Mouse (Mus musculus) c-Kit-positive CD71-positive TER-119-positive erythroid progenitor cells, embryonic 14.5 days (primary cell): ENCODE measurements around the gene Plekhg3.

Experiments
- DNase-seq: peaks from one replicate; pipeline ENCODE4 v3.0.0-alpha.2; 2013; ENCODE audit warnings: low spot score

Plekhg3 gene

DNA sequence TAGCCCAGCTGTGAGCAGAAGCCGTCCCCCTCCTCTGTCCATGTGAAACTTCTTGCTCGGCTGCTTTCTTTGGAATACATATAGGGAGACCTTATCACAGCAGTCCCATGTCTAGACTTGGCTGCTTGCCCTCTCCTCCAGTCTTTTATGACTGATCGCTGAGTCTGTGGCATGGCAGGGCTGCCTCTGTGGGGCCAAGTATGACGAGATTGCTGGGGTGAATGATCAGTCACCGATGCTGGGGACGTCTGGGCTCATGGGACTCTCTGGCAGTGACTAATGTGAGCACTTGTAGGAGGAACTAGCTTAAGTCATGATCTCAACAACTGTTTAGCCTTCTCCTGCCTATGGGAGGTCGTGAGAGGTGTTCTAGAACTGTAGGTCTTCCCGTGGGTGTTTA lies 21.6 kb downstream of the Plekhg3 start:
- DNase-seq = no peak

DNA sequence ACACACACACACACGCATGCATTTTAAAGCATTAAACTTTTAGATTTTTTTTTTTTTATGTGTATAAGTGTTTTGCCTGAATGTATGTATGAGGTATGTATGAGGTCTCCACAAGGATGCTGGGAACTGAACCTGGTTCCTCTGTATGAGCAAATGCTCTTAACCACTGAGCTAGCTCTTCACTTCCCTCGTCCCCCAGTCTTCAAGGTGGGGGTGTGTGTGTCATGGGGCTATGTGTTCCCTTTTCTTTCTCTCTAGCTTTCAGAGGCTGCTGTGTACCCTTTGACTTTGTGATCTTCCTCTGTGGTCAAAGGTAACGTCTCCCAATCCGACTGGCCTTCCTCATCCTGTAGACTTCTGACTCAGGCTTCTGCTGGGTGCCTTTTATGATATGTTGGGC lies 22.3 kb downstream of the Plekhg3 start:
- DNase-seq = no peak

DNA sequence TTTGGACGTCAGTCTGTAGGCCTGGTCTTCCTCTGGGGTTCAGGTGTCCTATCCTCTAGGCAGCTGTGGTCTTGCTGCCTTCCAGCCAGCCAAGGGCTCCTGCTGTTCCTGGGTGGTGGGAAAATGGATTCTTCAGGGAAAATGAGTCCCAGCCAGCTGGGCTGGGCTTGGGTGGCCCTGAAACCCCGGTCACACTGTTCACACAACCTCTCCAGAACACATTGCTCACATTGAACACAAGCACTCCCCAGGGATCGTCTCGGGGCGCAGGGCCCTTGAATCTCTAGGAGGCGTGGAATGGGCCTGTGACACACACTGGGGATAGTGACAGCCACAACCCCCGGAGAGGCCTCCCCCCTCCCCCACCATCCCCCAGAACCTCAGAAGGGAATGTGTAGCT lies 23.2 kb downstream of the Plekhg3 start:
- DNase-seq = no peak

DNA sequence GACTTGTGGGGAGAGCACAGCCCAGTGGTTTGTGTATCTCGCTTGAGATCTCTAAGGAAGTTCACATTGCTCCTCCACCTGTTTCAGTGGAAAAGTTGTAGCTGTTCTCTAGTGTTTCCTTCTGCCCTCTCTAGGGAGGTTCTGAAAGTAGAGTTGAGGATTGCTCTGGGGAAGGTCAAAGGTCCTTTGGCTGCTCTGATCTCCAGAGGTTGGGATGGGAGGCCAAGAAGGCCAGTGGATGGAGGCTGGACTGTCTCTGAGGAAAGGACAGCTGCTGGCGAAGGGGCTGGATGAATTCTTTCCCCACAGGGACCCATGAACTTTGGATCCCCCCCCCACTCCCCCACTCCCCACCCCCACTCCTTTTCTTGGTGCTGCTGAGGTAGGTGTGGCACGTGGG lies 23.7 kb downstream of the Plekhg3 start:
- DNase-seq = no peak

DNA sequence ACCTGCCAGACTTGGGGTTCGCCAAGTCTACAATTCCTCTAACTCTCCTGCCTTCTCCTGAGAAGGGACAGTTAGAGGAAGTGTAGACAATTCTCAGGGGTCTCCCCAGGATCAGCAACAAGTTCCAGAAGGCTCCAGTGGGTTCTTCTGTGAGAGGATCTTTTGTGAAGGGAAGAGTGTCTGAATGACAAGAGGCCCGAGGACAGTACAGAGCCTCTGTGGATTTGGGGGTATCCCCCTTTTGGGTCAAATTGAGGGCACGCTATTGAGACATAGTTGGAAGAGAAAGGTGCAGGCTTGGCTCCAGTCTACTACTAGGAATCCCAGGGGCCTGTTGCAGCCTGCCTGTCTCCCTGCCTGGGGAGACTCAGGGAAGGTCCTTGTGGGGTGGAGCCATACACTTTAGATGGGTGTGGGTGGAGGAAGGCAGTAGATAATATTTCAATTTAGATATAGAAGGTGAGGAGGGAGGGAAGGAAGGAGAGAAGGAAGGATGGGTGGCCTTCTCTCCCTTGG lies 24.2 kb downstream of the Plekhg3 start:
- DNase-seq = no peak

DNA sequence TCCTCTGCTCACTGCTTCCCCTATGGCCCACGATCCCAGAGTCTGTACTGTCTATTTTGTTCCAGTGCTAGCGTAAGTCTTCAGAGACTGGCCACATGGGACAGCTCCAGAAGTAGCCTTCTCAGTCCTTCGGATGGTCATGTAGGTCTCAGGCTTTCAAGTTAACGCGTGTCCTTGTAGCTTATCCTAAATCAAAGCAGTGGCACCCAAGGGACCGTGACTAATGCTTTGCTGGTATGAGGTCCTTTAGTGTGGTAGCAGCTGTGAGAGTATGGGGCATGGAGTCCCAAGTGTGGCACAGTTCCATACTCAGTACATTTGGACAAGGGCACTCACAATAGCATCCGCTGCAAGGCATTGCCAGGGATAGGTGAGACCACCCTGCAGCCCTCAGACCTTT lies 25.5 kb downstream of the Plekhg3 start:
- no peak for DNase-seq

DNA sequence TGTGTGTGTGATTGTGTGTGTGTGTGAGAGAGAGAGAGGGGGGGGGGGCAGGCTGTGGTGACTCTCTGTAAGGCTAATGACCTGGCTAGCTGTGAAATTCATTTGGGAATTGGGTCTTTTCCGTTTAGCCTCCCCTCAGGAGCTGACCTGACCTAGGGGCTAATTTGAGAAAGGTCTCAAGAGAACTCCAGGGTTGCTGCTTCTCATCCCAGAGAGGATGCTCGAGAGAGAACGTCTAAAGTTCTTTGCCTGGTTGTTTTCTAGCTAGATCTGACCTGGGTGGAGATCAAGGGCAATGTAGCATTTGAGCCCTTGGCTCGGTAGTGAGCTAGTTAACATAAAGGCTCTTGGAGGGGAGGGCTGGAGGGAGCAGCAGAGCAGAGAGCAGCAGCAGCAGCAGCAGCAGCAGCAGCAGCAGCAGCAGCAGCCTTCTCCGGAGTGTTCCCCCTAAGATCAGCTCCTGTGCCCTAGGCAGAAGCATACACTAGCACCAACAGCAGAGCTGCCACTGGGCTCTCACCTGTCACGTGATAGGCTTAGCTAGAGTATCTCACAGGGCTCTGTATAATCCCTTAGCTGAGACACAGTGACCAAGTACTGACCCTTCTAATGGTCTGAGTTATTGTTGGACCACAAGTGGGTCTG lies 26.2 kb downstream of the Plekhg3 start:
- DNase-seq = no peak

DNA sequence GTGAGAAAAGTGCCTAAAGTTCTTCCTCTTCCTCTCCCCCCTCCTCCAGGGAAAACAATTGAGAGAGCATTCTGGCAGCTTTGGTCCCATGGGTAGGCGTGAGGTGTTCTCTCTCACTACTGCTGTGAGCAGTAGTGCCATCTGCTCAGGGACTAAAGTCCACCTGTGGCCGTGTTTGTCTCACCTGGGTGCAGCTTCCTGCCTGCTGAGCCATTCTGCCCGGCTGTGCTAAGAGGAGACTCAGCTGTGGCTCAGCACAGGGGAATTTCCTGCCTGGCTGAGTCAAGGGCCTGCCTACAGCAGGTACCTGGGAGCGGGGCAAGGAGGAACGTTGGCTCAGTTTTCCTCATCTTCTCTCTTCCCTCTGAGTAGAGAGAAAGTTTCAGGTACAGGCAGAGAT lies 27.5 kb downstream of the Plekhg3 start:
- no peak for DNase-seq

DNA sequence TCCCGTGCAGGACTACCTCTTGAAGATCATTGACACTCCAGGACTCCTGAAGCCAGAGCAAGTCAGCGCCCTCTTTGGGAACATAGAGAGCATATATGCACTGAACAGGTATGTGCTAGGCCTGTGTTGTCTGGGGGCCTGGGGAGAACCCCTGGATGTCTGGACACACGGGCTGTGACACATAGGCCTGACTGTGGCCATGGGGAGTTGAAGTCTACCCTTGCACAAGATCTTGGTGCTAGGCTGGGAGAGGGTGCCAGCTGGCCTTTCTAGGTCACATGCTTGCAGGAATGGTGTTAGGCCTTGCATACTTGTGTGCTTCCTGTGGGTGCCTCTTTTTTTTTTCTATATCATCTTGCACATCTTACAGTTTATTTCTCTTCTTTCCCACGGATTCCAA lies 31.5 kb downstream of the Plekhg3 start:
- no peak for DNase-seq

DNA sequence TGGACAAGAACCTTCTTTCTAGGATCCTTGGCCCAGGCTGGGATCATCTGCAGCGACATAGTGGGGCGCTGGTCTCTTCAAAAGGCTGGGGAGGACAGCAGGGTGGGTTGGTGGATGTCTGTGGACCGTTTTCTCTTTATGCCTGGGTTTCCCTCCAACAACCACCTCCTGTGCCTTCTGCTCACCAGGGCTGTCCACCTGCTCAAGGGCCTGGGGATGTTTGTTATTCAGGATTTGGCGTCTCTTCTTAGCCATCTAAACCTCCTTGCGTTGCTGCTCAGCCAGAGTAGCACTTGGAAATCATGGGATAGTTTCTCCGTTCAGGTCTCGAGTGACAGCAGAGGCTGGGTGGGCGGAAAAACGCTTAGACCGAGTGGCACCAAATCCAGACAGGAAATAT lies 35.6 kb downstream of the Plekhg3 start:
- DNase-seq = no peak

DNA sequence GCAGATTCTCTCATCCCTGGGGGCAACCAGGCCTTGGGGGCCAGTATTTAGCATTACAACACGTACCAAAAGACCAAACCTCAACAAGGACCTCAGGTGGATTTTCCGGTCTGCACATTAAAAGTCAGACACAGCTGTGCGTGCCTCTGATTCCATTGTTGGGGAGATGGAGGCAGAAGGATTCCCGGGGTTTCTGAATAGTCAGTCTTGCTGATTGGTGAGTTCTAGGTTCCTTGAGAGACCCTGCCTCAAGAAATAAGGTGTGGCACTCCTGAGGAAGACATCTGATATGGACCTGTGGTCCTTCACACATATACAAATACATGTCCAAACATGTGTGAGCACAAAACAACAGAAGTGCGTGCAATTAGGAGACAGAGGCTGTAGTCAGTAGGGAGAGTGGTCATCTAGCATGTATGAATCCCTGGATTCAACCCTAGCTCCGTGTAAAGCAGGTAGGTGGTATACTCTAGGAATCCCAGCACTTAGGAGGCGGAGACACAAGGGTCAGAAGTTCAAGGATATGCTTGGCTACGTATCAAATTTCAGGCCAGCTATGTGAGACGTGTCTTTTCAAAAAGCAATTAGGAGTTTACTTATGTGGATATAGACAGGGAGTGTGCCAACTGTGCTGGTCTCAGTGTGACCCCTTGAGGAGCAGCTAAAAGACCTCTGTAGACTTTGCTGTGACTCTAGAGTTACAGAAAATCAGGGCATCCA lies 39.7 kb downstream of the Plekhg3 start:
- DNase-seq = no peak

DNA sequence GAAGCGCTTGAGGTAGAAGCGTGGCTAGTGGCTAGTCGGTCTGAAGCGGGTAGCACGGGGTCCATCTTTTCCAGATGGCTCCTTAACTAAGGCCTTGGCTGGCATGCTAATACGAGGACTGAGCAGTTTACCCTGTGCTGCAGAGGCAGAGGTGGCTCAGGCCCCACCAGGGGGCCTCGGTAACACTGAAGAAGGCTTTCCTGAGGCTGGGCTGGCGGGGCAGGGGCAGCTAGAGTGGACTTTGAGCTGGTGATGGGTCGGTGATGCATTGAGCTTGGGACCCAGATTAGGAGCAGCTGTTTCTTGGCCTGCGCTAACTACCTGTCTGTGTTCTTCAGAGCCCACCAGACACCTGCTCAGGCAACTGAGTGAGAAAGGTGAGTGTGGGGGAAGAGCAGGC lies 40.6 kb downstream of the Plekhg3 start:
- no peak for DNase-seq

DNA sequence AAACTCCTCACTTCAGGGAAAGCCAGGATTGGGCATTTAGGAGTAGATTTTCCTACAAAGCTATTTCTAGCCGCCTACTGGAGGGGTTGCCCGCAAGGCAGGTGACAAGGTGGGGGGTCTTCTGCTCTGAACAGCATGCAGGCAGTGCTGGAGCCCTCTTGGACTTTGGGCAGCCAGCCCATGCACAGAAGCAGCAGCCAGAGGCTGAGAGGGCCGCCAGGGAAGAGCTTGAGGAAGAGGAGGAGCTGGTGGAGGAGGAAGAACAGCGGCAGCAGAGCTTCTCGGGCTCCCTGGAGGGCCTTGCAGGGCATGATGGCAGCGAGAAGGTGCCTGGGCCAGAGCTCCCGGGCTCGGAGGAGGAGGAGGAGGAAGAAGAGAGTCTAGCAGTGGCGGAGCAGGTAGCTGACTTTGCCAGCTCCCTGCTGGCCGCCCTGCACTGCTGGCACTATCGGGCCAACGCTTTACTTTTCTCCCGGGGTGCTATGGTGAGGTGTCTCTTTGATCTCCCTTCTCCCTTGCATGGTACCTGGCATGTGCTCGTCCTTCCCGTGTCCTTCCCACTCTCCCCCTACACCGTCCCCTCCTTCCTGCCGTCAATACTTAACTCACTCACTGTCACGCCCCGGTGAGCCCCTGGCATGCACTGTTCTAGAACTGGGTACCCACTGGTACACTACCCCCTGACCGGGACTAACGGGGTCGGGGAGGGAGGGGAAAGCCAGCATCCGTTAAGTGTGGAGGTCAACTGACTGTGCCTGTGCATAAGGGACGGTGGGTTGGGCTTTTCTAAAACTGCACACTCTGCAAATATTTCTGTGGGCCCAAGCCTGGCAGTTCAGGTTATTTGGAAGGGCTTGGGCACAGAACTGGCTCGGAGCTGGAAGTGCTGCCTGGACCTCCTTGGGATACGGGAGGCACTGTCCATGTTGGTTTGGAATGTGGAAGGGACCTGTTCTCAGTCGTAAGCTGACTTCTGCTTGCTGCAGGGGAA lies 41.9 kb downstream of the Plekhg3 start:
- DNase-seq = no peak

DNA sequence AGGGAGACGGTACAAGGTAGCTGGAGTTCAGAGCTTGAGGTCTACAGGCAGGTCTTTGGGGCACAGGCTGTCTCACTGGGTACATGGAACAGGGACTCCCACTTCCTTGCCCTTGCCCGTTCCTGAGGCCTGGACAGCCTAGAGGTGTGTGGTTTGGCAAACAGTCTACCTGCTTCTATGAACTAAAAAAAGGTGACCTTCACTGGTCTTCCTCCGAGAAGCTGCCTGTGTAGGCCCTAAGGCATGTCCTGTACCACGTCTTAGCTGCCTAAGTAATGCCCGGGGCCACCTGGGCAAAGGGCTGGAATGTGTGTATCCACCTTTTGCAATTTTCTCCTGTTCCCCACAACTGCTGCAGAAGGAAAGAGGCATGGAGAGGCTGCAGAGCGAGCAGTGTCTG lies 42.7 kb downstream of the Plekhg3 start:
- DNase-seq = no peak

DNA sequence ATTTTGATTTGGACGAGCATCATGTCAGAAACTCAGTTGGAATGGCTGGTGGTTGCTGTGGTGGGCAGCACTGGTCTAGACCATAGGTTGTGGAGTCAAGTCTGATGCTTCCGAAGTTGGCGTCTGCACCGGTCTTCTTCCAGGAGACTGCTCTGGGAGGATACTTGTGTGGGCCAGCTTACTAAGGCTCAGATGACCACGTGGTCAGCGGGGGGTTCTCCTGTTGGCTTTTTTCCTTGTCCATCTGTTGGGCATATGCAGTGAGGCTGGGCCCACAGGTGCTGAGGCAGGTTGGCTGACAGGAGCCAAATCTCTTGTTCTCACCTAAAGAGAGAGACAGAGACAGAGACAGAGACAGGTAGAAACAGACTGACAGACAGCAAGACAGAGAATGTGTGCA lies 44.1 kb downstream of the Plekhg3 start:
- no peak for DNase-seq

DNA sequence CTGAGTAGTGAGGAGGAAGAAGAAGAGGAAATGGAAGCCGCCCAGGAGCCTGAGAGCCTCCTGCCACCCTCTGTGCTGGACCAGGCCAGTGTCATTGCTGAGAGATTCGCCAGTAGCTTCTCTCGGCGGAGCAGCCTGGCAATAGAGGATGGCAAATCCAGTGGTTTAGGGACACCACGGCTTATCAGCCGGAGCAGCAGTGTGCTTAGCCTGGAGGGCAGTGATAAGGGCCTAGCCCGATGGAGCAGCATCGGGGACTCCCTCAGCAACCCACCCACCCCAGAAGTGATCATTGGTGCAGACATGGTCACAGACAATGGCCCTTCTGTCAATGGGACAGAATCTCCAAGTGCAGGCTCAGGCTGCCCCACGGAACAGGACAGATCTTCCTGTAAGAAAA lies 45.4 kb downstream of the Plekhg3 start:
- DNase-seq = peak; percentile 48

DNA sequence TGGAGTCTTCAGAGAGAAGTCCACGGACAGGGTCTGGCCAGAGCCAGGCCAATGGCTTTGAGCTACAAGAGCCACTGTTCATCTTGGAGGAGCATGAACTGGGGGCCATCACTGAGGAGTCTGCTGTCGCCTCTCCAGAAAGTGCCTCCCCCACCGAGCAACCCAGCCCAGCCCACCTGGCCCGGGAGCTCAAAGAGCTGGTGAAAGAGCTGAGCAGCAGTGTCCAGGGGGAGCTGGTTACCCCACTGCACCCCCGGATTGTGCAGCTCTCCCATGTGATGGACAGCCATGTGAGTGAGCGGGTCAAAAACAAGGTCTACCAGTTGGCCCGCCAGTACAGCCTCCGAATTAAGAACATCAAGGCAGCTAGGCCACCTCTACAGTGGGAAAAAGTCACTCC lies 46.1 kb downstream of the Plekhg3 start:
- DNase-seq = no peak

DNA sequence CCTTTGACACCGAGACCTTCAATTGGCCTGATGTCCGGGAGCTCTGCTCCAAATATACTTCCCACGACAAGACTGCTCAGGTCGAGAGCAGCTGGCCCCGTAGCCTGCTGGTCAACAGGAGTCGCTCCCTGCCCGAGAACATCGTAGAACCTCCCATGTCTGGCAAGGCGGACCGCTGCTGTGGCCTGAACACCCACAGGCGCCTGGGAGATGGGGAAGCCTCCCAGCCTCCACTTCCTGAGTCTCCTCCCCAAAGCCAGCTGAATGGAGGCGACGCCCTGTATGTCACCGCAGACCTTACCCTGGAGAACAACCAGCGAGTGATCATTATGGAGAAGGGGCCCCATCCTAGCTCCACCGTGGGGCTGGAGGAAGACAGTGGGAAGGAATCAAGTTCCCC lies 47.2 kb downstream of the Plekhg3 start:
- DNase-seq = no peak

DNA sequence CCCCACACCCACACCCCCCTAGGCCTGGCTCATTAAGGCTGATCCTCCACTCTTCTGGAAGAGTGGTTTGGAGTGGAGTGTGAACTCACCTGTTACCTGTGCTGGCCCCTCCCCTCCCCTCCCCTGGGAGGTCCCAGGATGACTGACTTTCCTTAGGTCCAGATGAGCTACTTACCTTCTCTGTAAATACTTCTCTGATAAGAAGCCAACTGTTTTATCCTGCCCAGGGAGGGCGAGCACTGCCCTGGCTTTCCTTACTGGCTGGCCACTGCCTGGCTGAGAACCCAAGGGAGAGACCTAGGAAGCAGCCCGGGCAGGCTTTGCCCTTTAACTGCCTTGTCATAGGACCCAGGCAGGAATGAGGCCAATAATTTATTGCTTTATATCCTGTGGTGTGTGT lies 47.8 kb downstream of the Plekhg3 start:
- DNase-seq = no peak

DNA sequence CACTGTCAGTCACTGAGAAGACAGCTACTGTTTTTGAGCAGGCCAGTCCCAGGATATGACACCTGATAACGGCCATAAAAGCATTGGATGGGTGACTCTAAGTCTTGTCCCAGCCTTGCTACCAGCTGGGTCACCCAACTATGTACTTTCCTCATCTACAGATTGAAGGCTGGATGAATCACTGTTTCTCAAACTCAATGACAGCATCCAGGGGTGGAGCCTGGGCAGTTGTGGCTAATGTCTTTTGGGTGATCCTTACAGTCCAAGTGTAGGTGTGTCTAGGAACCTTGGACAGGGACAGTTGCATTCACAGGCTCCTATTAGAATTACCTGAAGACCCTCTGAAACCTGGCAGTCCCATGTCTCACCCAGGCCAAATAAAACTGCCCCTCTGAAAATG lies 49.1 kb downstream of the Plekhg3 start:
- no peak for DNase-seq

DNA sequence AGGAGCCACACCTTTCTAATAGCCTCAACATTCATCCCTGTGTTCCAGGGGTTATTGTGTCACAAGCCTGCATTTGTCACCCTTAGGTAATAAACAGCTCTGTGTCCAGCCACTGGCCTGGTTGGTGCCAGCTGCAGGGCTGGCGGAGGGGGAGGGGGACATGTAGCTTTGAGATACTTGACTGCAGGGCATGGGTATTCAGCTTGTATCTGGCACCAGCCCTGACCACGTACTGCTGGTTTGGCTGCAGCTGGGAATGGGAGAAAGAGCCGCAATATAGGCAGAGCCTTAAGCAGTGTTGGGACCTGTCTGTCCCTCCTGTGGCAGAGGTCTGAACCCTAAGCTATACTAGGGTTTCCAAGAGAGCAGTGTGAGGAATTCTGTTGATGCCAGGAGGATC lies 51.4 kb downstream of the Plekhg3 start:
- no peak for DNase-seq

DNA sequence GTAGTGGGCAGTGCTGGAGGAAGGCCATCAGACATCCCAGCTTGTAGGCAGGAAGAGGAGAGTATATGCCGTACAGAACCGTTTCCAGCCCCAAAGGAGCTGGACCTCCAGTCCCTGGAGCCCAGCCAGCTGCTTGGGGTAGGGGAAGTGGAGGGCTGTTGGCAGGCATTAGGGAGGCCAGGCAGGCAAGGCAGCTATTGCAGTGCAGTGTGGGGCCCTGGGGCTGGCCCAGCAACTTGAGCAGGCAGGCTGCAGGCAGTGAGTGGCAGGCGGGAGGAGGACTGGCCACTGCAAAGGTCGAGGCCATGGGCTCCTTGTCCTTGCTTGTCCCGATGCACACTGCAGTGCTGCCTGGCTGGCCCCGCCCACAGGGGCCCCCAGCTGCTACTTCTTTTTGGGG lies 52.1 kb downstream of the Plekhg3 start:
- DNase-seq = no peak

DNA sequence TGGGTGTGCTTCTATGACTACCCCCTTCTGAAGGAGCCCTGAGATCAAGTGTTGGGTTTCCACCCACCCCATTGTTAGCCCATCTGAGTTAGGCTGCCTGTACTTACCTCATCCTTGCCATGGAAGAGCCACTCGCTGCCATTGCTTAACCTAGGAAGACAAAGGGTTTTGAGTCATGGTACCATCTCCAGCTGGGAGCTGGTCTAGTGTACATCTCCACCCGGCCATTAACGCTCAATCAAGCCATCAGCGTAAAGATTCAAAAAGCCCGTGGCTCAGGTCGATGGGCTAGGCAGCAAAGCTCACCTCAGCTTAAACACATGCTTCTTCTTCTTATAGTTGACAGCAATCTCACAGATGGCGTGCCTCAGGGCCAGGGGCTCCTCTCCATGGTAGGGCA lies 52.8 kb downstream of the Plekhg3 start:
- DNase-seq = no peak
